Mouse (Mus musculus): ENCODE data around the gene Gm28557. TPM values are rescaled to one million over a fixed set of nuclear protein-coding genes. Genes with fewer than 3 reads are reported as not detected.

Gene Gm28557
- polyA plus RNA-seq, 1 experiment from 2014 or later = 3.6 TPM

Other genes with a start within 250 kb of the Gm28557 start
- gene Gm10767, start 203.7 kb downstream of the Gm28557 start, polyA plus RNA-seq (2015; fragmentation: Nextera tagmentation; extraction: Ambion mirVana) = 1.2 and 1.3 TPM in 2 replicates
- 4.1 and 4.4 TPM in 2 replicates for gene Zfp712, start 47.4 kb downstream of the Gm28557 start, polyA plus RNA-seq (2015; fragmentation: Nextera tagmentation; extraction: Ambion mirVana)
- 4.9 and 6.0 TPM in 2 replicates for gene Zfp708, start 10.6 kb downstream of the Gm28557 start, polyA plus RNA-seq (2015; fragmentation: Nextera tagmentation; extraction: Ambion mirVana)
- gene Rslcan18, start 7.7 kb upstream of the Gm28557 start, polyA plus RNA-seq (2015; fragmentation: Nextera tagmentation; extraction: Ambion mirVana) = 0.33 and 0.37 TPM in 2 replicates
- gene Zfp759, start 13.1 kb upstream of the Gm28557 start, polyA plus RNA-seq (2015; fragmentation: Nextera tagmentation; extraction: Ambion mirVana) = 1.7 and 2.4 TPM in 2 replicates
- gene Rsl1, start 64.6 kb upstream of the Gm28557 start, polyA plus RNA-seq (2015; fragmentation: Nextera tagmentation; extraction: Ambion mirVana) = 6.1 and 7.2 TPM in 2 replicates
- gene Zfp455, start 85.9 kb upstream of the Gm28557 start, polyA plus RNA-seq (2015; fragmentation: Nextera tagmentation; extraction: Ambion mirVana) = 2.2 and 2.6 TPM in 2 replicates
- gene Zfp458, start 169.9 kb upstream of the Gm28557 start, polyA plus RNA-seq (2015; fragmentation: Nextera tagmentation; extraction: Ambion mirVana) = 1.7 and 2.3 TPM in 2 replicates
- gene Zfp457, start 197.9 kb upstream of the Gm28557 start, polyA plus RNA-seq (2015; fragmentation: Nextera tagmentation; extraction: Ambion mirVana) = 0.45 and 1.1 TPM in 2 replicates
- 2.1 and 2.6 TPM in 2 replicates for gene Zfp595, start 224.0 kb upstream of the Gm28557 start, polyA plus RNA-seq (2015; fragmentation: Nextera tagmentation; extraction: Ambion mirVana)

Measured in embryonic facial prominence, embryonic 15.5 days (tissue).